Mouse (Mus musculus) embryonic facial prominence, embryonic 11.5 days (tissue): ENCODE results near the gene Gmeb2. TPM values are rescaled to one million over a fixed set of nuclear protein-coding genes. Genes with fewer than 3 reads are reported as not detected.

Experiments
- ATAC-seq: fragments of 200-750 bp; cut with Nextera tagmentation; replicated peaks from 2 replicates; pipeline ENCODE4 v1.8.0; 2017; ENCODE audit warnings: low read depth; ENCODE audit not compliant: insufficient number of reproducible peaks, low FRiP score, low TSS enrichment
- DNase-seq: peaks from one replicate; pipeline ENCODE4 v3.0.0-alpha.2; 2015; ENCODE audit warnings: low spot score
- H3K27ac ChIP-seq: fragments of 300-500 bp; sonication (generic); replicated peaks from 2 replicates; pipeline ENCODE4 v1.5.1; 2014; ENCODE audit warnings: mild to moderate bottlenecking, low read depth, low read length, control low read depth
- H3K27me3 ChIP-seq: fragments of 300-500 bp; sonication (generic); 2 replicates; pipeline ENCODE4 v1.6.1; 2014; ENCODE audit warnings: mild to moderate bottlenecking, low read length, moderate library complexity, mixed read lengths; ENCODE audit not compliant: control insufficient read depth, insufficient read depth
- H3K36me3 ChIP-seq: fragments of 300-500 bp; sonication (generic); replicated peaks from 2 replicates; pipeline ENCODE4 v1.6.1; 2014; ENCODE audit warnings: low read depth, mild to moderate bottlenecking, low read length, moderate library complexity, mixed read lengths; ENCODE audit not compliant: control insufficient read depth, insufficient read depth
- H3K4me1 ChIP-seq: fragments of 300-500 bp; sonication (generic); 2 replicates; pipeline ENCODE4 v1.6.1; 2014; ENCODE audit warnings: low read length, mixed read lengths; ENCODE audit not compliant: control insufficient read depth, insufficient read depth
- H3K4me2 ChIP-seq: fragments of 300-500 bp; sonication (generic); 2 replicates; pipeline ENCODE4 v1.6.1; 2014; ENCODE audit warnings: low read depth, mild to moderate bottlenecking, control low read depth, low read length, moderate library complexity
- H3K4me3 ChIP-seq: fragments of 300-500 bp; sonication (generic); 2 replicates; pipeline ENCODE4 v1.5.1; 2014; ENCODE audit warnings: low read depth, low read length, control low read depth
- H3K9ac ChIP-seq: fragments of 300-500 bp; sonication (generic); replicated peaks from 2 replicates; pipeline ENCODE4 v1.6.1; 2014; ENCODE audit warnings: mild to moderate bottlenecking, control low read depth, low read length
- H3K9me3 ChIP-seq: fragments of 300-500 bp; sonication (generic); replicated peaks from 2 replicates; pipeline ENCODE4 v1.6.1; 2016; ENCODE audit warnings: mild to moderate bottlenecking, low read length, inconsistent platforms, mixed read lengths; ENCODE audit not compliant: control insufficient read depth
- WGBS: fragments of 180-500 bp; shearing (Covaris S2); extraction: QIAGEN DNeasy Blood & Tissue Kit; methylation state at CpG from one replicate; pipeline ENCODE4 v1.1.7; 2014; 5-methylcytosine and 5-hydroxymethylcytosine counted together
- polyA plus RNA-seq: library from polyadenylated mRNA; unstranded; fragments of >200 nt; fragmentation: Nextera tagmentation; extraction: Ambion mirVana; gene quantifications from 2 replicates; pipeline ENCODE4 v1.2.1, GENCODE M21; 2014

Gmeb2 gene
- polyA plus RNA-seq, 1 experiment from 2014 or later, result 18.3 TPM

GRCm38 (mm10) chr2:181290937-181291336 is 3.1 kb upstream of the Gmeb2 start:
- no peaks in the 10 kb centered on the region for H3K36me3 ChIP-seq
- no peaks in the 10 kb centered on the region for H3K9me3 ChIP-seq
- H3K4me3 ChIP-seq, result no peak overlapping the region
- H3K4me1 ChIP-seq, result no peaks in the 10 kb centered on the region
- no peak overlapping the region for H3K4me2 ChIP-seq
- no peak for DNase-seq
- H3K27me3 ChIP-seq, result no peaks in the 10 kb centered on the region
- no peak for ATAC-seq
- 62% methylated on average over 1 of the region's 1 CpGs for WGBS
- no peak overlapping the region for H3K9ac ChIP-seq
- H3K27ac ChIP-seq, result no peak overlapping the region

GRCm38 (mm10) chr2:181288691-181289090 is 856 bp upstream of the Gmeb2 start:
- Histone ChIP-seq H3K4me1 (no peaks in the 10 kb centered on the region), H3K27me3 (no peaks in the 10 kb centered on the region)
- WGBS, result 88% methylated on average over 3 of the region's 3 CpGs

DNA sequence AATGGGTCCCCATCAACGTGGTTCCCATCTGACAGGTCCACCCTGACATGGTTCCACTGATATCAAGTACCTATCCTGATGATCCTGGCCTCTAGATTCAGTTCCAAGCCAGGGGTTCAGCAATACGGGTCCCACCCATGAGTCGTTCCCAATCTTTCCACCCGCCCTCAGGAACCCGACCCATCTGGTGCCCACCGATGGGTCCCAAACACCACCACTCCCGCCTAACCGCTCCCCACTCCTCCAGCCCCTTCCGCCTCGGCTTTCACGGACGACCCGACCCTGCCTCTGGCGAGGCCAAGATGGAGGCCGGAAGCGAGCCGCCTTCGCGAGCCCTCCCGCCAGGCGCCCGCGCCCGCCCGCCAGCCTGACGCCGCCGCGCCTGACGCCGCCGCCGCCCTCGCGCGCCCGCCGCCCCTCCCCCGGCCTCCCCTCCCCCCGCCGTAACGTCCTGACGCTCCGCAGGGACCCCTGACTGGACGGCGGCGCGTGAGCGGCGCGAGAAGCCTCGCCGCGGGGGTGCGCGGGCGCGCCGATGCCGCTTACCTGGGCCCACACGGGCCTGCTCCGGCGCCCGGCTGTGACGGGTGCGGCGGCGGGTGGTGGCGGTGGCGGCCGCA is 387 bp downstream of the Gmeb2 start:
- 1% methylated on average over 41 of the region's 71 CpGs for WGBS
- Histone ChIP-seq H3K9me3 (no peaks in the 10 kb centered on the region), H3K4me3 (peak overlapping the region; percentile 65), H3K36me3 (no peaks in the 10 kb centered on the region; the same call in 1 of the 2 replicates), H3K4me1 (no peaks in the 10 kb centered on the region), H3K27ac (peak overlapping the region; percentile 92), H3K4me2 (peak overlapping the region; percentile 44), H3K9ac (peak overlapping the region; percentile 85), H3K27me3 (no peaks in the 10 kb centered on the region)
- ATAC-seq (peak; percentile 75), DNase-seq (peak; percentile 86)

More at GRCm38 (mm10) chr2:181288691-181289090, 856 bp upstream of the Gmeb2 start:
- ATAC-seq (no peak), DNase-seq (no peak)
- Histone ChIP-seq H3K27ac (no peak overlapping the region), H3K36me3 (no peaks in the 10 kb centered on the region), H3K4me3 (peak overlapping the region; percentile 65; the same call in 1 of the 2 replicates), H3K4me2 (peak overlapping the region; percentile 45), H3K9me3 (no peaks in the 10 kb centered on the region), H3K9ac (peak overlapping the region; percentile 51; the same call in 1 of the 2 replicates)

- H3K9me3 ChIP-seq, result no peaks in the 10 kb centered on the region
- no peaks in the 10 kb centered on the region for H3K4me1 ChIP-seq
- ATAC-seq, result no peak
- peak overlapping the region; percentile 85 for H3K9ac ChIP-seq
- no peak for DNase-seq
- peak overlapping the region; percentile 65 for H3K4me3 ChIP-seq
- H3K27me3 ChIP-seq, result no peaks in the 10 kb centered on the region
- no peaks in the 10 kb centered on the region; the same call in 1 of the 2 replicates for H3K36me3 ChIP-seq
- WGBS, result 55% methylated on average over 6 of the region's 6 CpGs
- peak overlapping the region; percentile 92; the same call in 1 of the 2 replicates for H3K27ac ChIP-seq
- peak overlapping the region; percentile 44 for H3K4me2 ChIP-seq
These were observed 1.1 kb downstream of the Gmeb2 start for GRCm38 (mm10) chr2:181286629-181287337.

DNA sequence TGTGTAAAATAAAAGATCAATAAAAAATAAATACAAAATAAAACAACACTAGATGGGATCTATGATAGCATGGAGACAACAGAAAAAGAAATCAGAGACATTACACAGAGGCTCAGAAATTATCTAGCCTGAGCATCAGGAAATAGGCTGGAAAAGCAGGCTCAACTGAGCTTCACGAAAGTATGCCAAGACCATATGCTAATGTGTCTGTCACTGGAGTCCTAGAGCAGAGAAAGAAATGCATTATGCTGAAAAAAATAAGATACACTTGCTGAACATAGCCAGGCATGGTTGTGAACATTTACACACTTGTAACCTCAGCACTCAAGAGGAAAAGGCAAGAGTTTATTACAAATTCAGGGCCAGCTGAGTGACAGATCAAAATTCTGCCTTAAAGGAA is 7.9 kb downstream of the Gmeb2 start:
- peaks cover 5% of the 10 kb centered on the region for H3K36me3 ChIP-seq
- 87% methylated on average over 1 of the region's 1 CpGs for WGBS
- DNase-seq, result no peak

DNA sequence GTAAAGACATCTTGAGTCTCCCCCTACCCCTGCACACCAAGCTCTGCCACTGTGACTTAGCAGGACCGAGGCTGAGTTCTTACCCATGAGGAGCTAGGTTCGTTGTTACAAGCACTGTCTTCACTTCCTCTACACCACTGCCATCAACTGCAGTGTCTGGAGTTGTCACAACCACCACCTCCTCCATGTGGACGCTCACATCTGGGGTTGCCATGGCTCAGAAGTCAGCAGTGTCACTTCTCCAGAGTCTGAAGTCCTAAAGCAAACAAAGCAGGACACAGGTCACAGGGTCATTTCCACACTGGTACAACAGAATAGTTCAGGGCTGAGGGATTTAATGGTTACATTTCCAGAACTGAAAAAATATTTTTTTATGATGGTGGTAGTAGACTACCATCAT is 10.0 kb downstream of the Gmeb2 start:
- H3K36me3 ChIP-seq, result peaks cover 9% of the 10 kb centered on the region
- WGBS, result 77% methylated on average over 3 of the region's 3 CpGs

More for the DNA sequence above, 7.9 kb downstream of the Gmeb2 start:
- no peak for ATAC-seq
- Histone ChIP-seq H3K27me3 (no peaks in the 10 kb centered on the region), H3K9ac (no peak overlapping the region), H3K27ac (no peak overlapping the region), H3K4me1 (no peaks in the 10 kb centered on the region), H3K9me3 (no peaks in the 10 kb centered on the region), H3K4me2 (no peak overlapping the region), H3K4me3 (no peak overlapping the region)

DNA sequence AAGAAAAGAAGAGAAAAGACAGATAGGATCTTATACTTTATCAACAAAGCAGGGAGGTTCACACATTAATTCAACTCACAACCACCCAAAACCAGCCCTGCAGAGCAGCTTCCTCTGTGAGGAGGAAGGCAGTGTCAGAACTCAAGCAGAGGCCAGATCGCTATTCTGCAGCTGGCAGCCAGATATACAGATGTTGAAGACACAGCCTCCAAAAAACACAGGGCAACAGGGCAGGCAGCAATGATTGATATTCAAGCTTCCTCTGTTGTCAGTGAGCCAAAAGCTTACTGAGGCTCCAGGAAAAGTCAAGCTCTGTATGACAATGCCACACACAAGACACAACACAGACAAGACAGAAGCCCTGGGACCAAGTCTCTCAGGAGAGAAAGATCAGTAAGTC is 11.1 kb downstream of the Gmeb2 start:
- no peaks in the 10 kb centered on the region for H3K4me1 ChIP-seq
- DNase-seq, result no peak
- H3K4me2 ChIP-seq, result no peak overlapping the region
- H3K36me3 ChIP-seq, result peaks cover 9% of the 10 kb centered on the region
- WGBS, result 81% methylated on average over 1 of the region's 1 CpGs
- ATAC-seq, result no peak
- no peaks in the 10 kb centered on the region for H3K9me3 ChIP-seq
- H3K4me3 ChIP-seq, result no peak overlapping the region
- H3K27me3 ChIP-seq, result no peaks in the 10 kb centered on the region
- H3K27ac ChIP-seq, result no peak overlapping the region
- H3K9ac ChIP-seq, result no peak overlapping the region

More for the DNA sequence above, 10.0 kb downstream of the Gmeb2 start:
- no peak overlapping the region for H3K4me3 ChIP-seq
- ATAC-seq, result no peak
- H3K9me3 ChIP-seq, result no peaks in the 10 kb centered on the region
- H3K27me3 ChIP-seq, result no peaks in the 10 kb centered on the region
- no peak overlapping the region for H3K27ac ChIP-seq
- DNase-seq, result no peak
- no peak overlapping the region for H3K4me2 ChIP-seq
- no peaks in the 10 kb centered on the region for H3K4me1 ChIP-seq
- no peak overlapping the region for H3K9ac ChIP-seq

- Histone ChIP-seq H3K9me3 (no peaks in the 10 kb centered on the region), H3K27me3 (no peaks in the 10 kb centered on the region), H3K4me1 (no peaks in the 10 kb centered on the region), H3K27ac (no peak overlapping the region), H3K36me3 (peaks cover 9% of the 10 kb centered on the region), H3K4me3 (no peak overlapping the region), H3K4me2 (no peak overlapping the region), H3K9ac (no peak overlapping the region)
- 93% methylated on average over 4 of the region's 4 CpGs for WGBS
- no peak for ATAC-seq
- DNase-seq, result no peak
These were observed 13.2 kb downstream of the Gmeb2 start for GRCm38 (mm10) chr2:181274639-181275038.
